Mouse (Mus musculus): ENCODE data around the gene Olfr524. TPM values are rescaled to one million over a fixed set of nuclear protein-coding genes. Genes with fewer than 3 reads are reported as not detected.

The Olfr524 gene
- total RNA-seq (2014; rRNA removed; ENCODE audit: low replicate concordance): not detected in 2 replicates
- not detected in 2 replicates for polyA plus RNA-seq (2015; fragmentation: Nextera tagmentation; extraction: Ambion mirVana)

DNA sequence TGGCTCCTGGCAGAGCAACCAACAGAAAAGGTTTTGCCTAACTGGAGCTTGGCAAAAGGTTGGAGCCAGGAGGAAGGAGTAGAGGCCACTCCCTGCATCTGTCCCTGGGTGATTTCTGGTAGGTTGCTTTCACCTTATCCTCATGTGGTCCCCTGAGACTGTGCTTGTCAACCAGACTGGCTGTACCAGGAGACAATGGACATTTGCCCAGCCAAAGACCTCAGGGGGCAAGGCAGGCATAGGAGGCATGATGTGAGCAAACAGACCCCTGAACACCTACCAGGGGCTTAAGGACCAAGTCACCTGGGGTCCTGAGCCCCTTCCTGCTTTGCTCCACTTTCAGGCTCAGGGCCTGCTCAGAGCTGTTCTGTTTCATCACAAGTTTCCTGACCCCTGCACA lies at the start of gene Olfr524:
Gene Olfr524 (minus strand): TSS at position 101 of the 400 bp plus-strand sequence.
- no peak within 1 kb of the TSS for H3K27ac ChIP-seq (ENCODE audit: low read depth)
- TF ChIP-seq EP300 (IDR thresholded peaks at IDR 0.05; ENCODE audit: low read depth) (no peak), CTCF (IDR thresholded peaks at IDR 0.05; ENCODE audit: low read depth) (no peak)
- H3K36me3 ChIP-seq (replicated peaks; ENCODE audit: control insufficient read depth, insufficient read depth, low read length): no peaks in the 10 kb centered on the region

DNA sequence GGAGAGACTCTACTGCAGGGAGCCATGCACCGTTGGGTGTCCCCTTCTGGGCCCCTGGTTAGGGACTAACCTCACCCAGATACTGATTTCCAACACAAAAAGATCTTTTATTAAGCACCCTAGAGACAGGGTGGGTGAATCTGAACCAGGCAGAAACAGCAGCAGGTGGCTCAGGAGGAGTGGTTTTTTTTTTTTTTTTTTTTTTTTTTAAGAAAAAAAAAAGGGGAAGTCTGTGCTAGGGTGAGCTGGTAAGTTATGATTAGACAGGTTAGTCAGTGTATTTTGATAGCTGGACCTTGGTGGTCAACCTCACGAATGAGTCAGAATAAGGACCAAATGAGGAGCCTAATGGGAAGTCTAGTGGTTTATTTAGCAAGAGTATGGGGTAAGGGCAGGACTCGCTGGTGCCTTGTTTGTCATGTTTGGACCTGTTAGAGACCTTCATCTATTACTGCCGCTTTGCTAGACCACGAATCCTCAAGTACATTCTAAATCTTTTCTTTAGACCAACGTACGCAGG lies 48.1 kb upstream of the Olfr524 start:
- Histone ChIP-seq H3K27ac (ENCODE audit: low read depth) (no peak overlapping the region), H3K4me2 (ENCODE audit: low read depth, low read length) (no peak overlapping the region), H3K4me1 (ENCODE audit: control insufficient read depth, insufficient read depth) (no peaks in the 10 kb centered on the region), H3K9me3 (replicated peaks; ENCODE audit: control insufficient read depth, low read length) (0 out of 2 replicates have a peak, but pooled peaks cover 5% of the 10 kb centered on the region), H3K27me3 (ENCODE audit: control insufficient read depth, insufficient read depth, low read length) (no peaks in the 10 kb centered on the region), H3K4me3 (ENCODE audit: low read depth, low read length) (no peak overlapping the region), H3K9ac (replicated peaks; ENCODE audit: low read depth, low read length) (no peak overlapping the region), H3K36me3 (replicated peaks; ENCODE audit: control insufficient read depth, insufficient read depth, low read length) (no peaks in the 10 kb centered on the region)
- no peak for ATAC-seq (ENCODE audit: insufficient read depth, low read depth)
- no peak for TF ChIP-seq CTCF (IDR thresholded peaks at IDR 0.05; ENCODE audit: low read depth)
- DNase-seq (ENCODE audit: low spot score): no peak
- WGBS: 79% methylated on average over 7 of the region's 7 CpGs

More for the DNA sequence above, at the start of gene Olfr524:
- H3K9ac ChIP-seq (replicated peaks; ENCODE audit: low read depth, low read length): no peak within 1 kb of the TSS
- H3K4me2 ChIP-seq (ENCODE audit: low read depth, low read length): no peak within 1 kb of the TSS
- no peak within 1 kb of the TSS for H3K4me3 ChIP-seq (ENCODE audit: low read depth, low read length)
- no peaks in the 10 kb centered on the region for H3K4me1 ChIP-seq (ENCODE audit: control insufficient read depth, insufficient read depth)
- no peaks in the 10 kb centered on the region for H3K27me3 ChIP-seq (ENCODE audit: control insufficient read depth, insufficient read depth, low read length)
- DNase-seq (ENCODE audit: low spot score) (no peak), ATAC-seq (ENCODE audit: insufficient read depth, low read depth) (no peak)
- no peaks in the 10 kb centered on the region for H3K9me3 ChIP-seq (replicated peaks; ENCODE audit: control insufficient read depth, low read length)

DNA sequence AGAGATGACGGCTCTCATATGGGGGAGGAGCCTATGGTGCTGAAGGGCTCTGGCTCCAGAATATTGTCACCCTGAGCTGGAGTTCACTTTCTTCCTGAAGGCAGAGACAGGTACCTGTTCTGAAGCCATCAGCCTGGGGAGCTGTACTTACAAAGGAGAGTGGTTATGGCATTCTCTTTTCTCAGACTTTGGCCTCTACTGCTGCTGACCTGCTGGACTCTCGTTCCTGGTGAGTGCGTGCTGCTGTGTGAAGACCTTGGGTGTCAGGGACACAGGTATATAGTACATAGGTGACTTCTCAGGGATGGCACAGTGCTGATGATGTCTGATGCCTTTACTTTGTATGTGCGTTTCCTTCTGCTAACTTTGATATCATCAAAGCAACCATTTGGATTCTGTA lies 41.5 kb upstream of the Olfr524 start, which contains the start of gene 5830411N06Rik:
Gene 5830411N06Rik (plus strand): TSS at position 69 of the 400 bp plus-strand sequence.
- WGBS: 65% methylated on average over 4 of the region's 4 CpGs
- Histone ChIP-seq H3K4me2 (ENCODE audit: low read depth, low read length) (no peak within 1 kb of the TSS), H3K36me3 (replicated peaks; ENCODE audit: control insufficient read depth, insufficient read depth, low read length) (no peaks in the 10 kb centered on the region)

DNA sequence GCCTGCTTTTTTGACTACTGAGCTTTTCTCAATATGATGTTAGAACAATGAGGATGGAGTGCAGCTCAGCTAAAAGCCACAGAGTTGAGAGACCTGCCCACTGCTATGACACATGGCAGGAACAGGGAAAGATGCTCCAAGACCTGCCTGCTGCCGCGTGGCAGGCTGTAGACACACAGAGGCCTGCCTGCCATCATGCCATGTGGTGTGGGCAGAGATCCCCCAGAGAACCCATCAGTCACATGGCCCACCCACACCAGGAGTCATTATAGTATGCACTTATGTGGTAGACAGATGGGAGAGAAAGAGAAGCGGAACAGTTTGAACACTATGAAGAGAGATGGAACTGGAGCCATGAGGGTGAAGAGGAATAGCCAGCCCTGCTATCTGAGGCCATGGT lies 27.9 kb upstream of the Olfr524 start:
- H3K4me1 ChIP-seq (ENCODE audit: control insufficient read depth, insufficient read depth): no peaks in the 10 kb centered on the region
- no peak for ATAC-seq (ENCODE audit: insufficient read depth, low read depth)
- 83% methylated on average over 3 of the region's 3 CpGs for WGBS
- no peak overlapping the region for H3K4me2 ChIP-seq (ENCODE audit: low read depth, low read length)
- no peak for TF ChIP-seq CTCF (IDR thresholded peaks at IDR 0.05; ENCODE audit: low read depth)
- DNase-seq (ENCODE audit: low spot score): no peak
- no peak overlapping the region for H3K9ac ChIP-seq (replicated peaks; ENCODE audit: low read depth, low read length)
- H3K36me3 ChIP-seq (replicated peaks; ENCODE audit: control insufficient read depth, insufficient read depth, low read length): no peaks in the 10 kb centered on the region
- no peak overlapping the region for H3K4me3 ChIP-seq (ENCODE audit: low read depth, low read length)
- no peaks in the 10 kb centered on the region for H3K9me3 ChIP-seq (replicated peaks; ENCODE audit: control insufficient read depth, low read length)
- H3K27me3 ChIP-seq (ENCODE audit: control insufficient read depth, insufficient read depth, low read length): no peaks in the 10 kb centered on the region
- H3K27ac ChIP-seq (ENCODE audit: low read depth): no peak overlapping the region

More for the DNA sequence above, 41.5 kb upstream of the Olfr524 start, which contains the start of gene 5830411N06Rik:
- Histone ChIP-seq H3K9ac (replicated peaks; ENCODE audit: low read depth, low read length) (no peak within 1 kb of the TSS), H3K27ac (ENCODE audit: low read depth) (no peak within 1 kb of the TSS), H3K4me3 (ENCODE audit: low read depth, low read length) (no peak within 1 kb of the TSS), H3K9me3 (replicated peaks; ENCODE audit: control insufficient read depth, low read length) (0 out of 2 replicates have a peak, but pooled peaks cover 5% of the 10 kb centered on the region), H3K27me3 (ENCODE audit: control insufficient read depth, insufficient read depth, low read length) (no peaks in the 10 kb centered on the region), H3K4me1 (ENCODE audit: control insufficient read depth, insufficient read depth) (no peaks in the 10 kb centered on the region)
- ATAC-seq (ENCODE audit: insufficient read depth, low read depth): no peak
- no peak for DNase-seq (ENCODE audit: low spot score)
- TF ChIP-seq CTCF (IDR thresholded peaks at IDR 0.05; ENCODE audit: low read depth): no peak
- TF ChIP-seq EP300 (IDR thresholded peaks at IDR 0.05; ENCODE audit: low read depth): no peak

DNA sequence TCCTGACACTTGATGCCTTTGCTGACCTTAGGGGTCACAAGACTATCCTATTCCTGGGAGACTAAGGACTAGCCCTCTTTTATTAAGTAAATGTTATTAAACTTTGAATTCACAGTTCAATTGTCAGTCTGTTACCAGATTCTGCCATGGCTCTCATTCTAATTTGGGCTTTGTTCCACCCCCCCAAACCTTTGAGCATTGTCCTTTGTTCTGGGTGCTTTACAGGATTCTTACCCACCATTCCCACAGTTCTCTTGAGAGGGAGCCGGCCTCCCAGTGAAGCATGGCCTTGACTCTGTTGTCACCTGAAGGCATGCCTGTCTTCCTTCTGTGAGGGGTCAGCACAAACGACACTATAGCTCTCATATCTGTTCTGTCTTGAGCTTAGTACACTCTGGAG lies 25.3 kb upstream of the Olfr524 start:
- Histone ChIP-seq H3K4me2 (ENCODE audit: low read depth, low read length) (no peak overlapping the region), H3K9ac (replicated peaks; ENCODE audit: low read depth, low read length) (no peak overlapping the region), H3K9me3 (replicated peaks; ENCODE audit: control insufficient read depth, low read length) (no peaks in the 10 kb centered on the region), H3K4me3 (ENCODE audit: low read depth, low read length) (no peak overlapping the region), H3K27me3 (ENCODE audit: control insufficient read depth, insufficient read depth, low read length) (no peaks in the 10 kb centered on the region), H3K36me3 (replicated peaks; ENCODE audit: control insufficient read depth, insufficient read depth, low read length) (no peaks in the 10 kb centered on the region), H3K27ac (ENCODE audit: low read depth) (no peak overlapping the region), H3K4me1 (ENCODE audit: control insufficient read depth, insufficient read depth) (no peaks in the 10 kb centered on the region)
- no peak for TF ChIP-seq EP300 (IDR thresholded peaks at IDR 0.05; ENCODE audit: low read depth)
- TF ChIP-seq CTCF (IDR thresholded peaks at IDR 0.05; ENCODE audit: low read depth): no peak
- ATAC-seq (ENCODE audit: insufficient read depth, low read depth) (no peak), DNase-seq (ENCODE audit: low spot score) (no peak)
- WGBS: 53% methylated on average over 2 of the region's 2 CpGs

DNA sequence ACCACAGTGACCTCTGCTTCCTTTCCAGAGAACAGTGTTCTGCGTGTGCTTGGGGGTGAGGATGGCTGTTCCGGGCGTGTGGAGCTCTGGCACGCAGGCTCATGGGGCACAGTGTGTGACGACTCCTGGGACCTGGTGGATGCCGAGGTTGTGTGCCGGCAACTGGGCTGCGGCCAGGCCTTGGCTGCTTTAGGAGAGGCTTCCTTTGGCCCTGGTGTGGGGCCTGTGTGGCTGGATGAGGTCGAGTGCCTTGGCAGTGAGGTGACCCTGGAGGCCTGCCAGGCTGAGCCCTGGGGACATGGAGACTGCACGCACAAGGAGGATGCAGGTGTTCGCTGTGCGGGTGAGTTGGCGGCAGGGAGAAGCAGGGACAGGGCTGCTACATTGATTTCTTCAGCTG lies 22.7 kb upstream of the Olfr524 start:
- ATAC-seq (ENCODE audit: insufficient read depth, low read depth): no peak
- 74% methylated on average over 13 of the region's 13 CpGs for WGBS
- no peak overlapping the region for H3K4me2 ChIP-seq (ENCODE audit: low read depth, low read length)

More for the DNA sequence above, 22.7 kb upstream of the Olfr524 start:
- no peak overlapping the region for H3K27ac ChIP-seq (ENCODE audit: low read depth)
- no peaks in the 10 kb centered on the region for H3K4me1 ChIP-seq (ENCODE audit: control insufficient read depth, insufficient read depth)
- H3K9ac ChIP-seq (replicated peaks; ENCODE audit: low read depth, low read length): no peak overlapping the region
- no peaks in the 10 kb centered on the region for H3K9me3 ChIP-seq (replicated peaks; ENCODE audit: control insufficient read depth, low read length)
- no peaks in the 10 kb centered on the region for H3K36me3 ChIP-seq (replicated peaks; ENCODE audit: control insufficient read depth, insufficient read depth, low read length)
- no peak for DNase-seq (ENCODE audit: low spot score)
- no peaks in the 10 kb centered on the region for H3K27me3 ChIP-seq (ENCODE audit: control insufficient read depth, insufficient read depth, low read length)
- TF ChIP-seq CTCF (IDR thresholded peaks at IDR 0.05; ENCODE audit: low read depth) (no peak), EP300 (IDR thresholded peaks at IDR 0.05; ENCODE audit: low read depth) (no peak)
- H3K4me3 ChIP-seq (ENCODE audit: low read depth, low read length): no peak overlapping the region

Measured in heart, postnatal 0 days (tissue).